Mouse (Mus musculus): ENCODE results near the gene Dlgap1. TPM values are rescaled to one million over a fixed set of nuclear protein-coding genes. Genes with fewer than 3 reads are reported as not detected.

Gene Dlgap1
- polyA plus RNA-seq, 1 experiment from 2014 or later = 2.4 TPM

- H3K27ac ChIP-seq = no peak overlapping the region
- H3K9me3 ChIP-seq = no peaks in the 10 kb centered on the region
- WGBS = 94% methylated on average over 4 of the region's 4 CpGs
- H3K27me3 ChIP-seq (ENCODE audit: insufficient read depth, poor library complexity, severe bottlenecking) = no peaks in the 10 kb centered on the region
- DNase-seq (ENCODE audit: low spot score) = no peak
- no peak overlapping the region for H3K4me3 ChIP-seq
- no peaks in the 10 kb centered on the region for H3K36me3 ChIP-seq
- peaks cover 24% of the 10 kb centered on the region for H3K4me1 ChIP-seq (replicated peaks)
These were observed 821.9 kb downstream of the Dlgap1 start for GRCm38 (mm10) chr17:70790801-70791200.

GRCm38 (mm10) chr17:70791596-70792275, 822.9 kb downstream of the Dlgap1 start:
- 81% methylated on average over 9 of the region's 9 CpGs for WGBS
- Histone ChIP-seq H3K36me3 (no peaks in the 10 kb centered on the region), H3K4me3 (no peak overlapping the region), H3K27me3 (ENCODE audit: insufficient read depth, poor library complexity, severe bottlenecking) (no peaks in the 10 kb centered on the region), H3K27ac (no peak overlapping the region; the same call in 1 of the 2 replicates), H3K4me1 (replicated peaks) (peaks cover 24% of the 10 kb centered on the region), H3K9me3 (no peaks in the 10 kb centered on the region)
- no peak for DNase-seq (ENCODE audit: low spot score)

- no peaks in the 10 kb centered on the region for H3K36me3 ChIP-seq
- no peaks in the 10 kb centered on the region for H3K27me3 ChIP-seq (ENCODE audit: insufficient read depth, poor library complexity, severe bottlenecking)
- H3K4me1 ChIP-seq (replicated peaks) = peaks cover 24% of the 10 kb centered on the region
- DNase-seq (ENCODE audit: low spot score) = peak; percentile 74
- whole genome bisulfite sequencing = 9% methylated on average over 7 of the region's 7 CpGs
- peak overlapping the region; percentile 16; the same call in 1 of the 2 replicates for H3K4me3 ChIP-seq
- peak overlapping the region; percentile 81 for H3K27ac ChIP-seq
- H3K9me3 ChIP-seq = no peaks in the 10 kb centered on the region
These were observed 825.4 kb downstream of the Dlgap1 start for GRCm38 (mm10) chr17:70794291-70794690.

- 52% methylated on average over 6 of the region's 6 CpGs for WGBS
- H3K4me3 ChIP-seq = no peak overlapping the region
- H3K27me3 ChIP-seq (ENCODE audit: insufficient read depth, poor library complexity, severe bottlenecking) = no peaks in the 10 kb centered on the region
- no peaks in the 10 kb centered on the region for H3K9me3 ChIP-seq
- no peaks in the 10 kb centered on the region for H3K36me3 ChIP-seq
- no peak for DNase-seq (ENCODE audit: low spot score)
- peak overlapping the region; percentile 81 for H3K27ac ChIP-seq
- H3K4me1 ChIP-seq (replicated peaks) = peaks cover 24% of the 10 kb centered on the region
These were observed 825.8 kb downstream of the Dlgap1 start for GRCm38 (mm10) chr17:70794722-70795121.

GRCm38 (mm10) chr17:70795196-70795595, 826.3 kb downstream of the Dlgap1 start:
- Histone ChIP-seq H3K4me3 (no peak overlapping the region), H3K27ac (peak overlapping the region; percentile 81)

GRCm38 (mm10) chr17:70796940-70797772, 828.3 kb downstream of the Dlgap1 start:
- no peak for DNase-seq (ENCODE audit: low spot score)
- peaks cover 20% of the 10 kb centered on the region for H3K4me1 ChIP-seq (replicated peaks)
- no peaks in the 10 kb centered on the region for H3K9me3 ChIP-seq
- H3K27me3 ChIP-seq (ENCODE audit: insufficient read depth, poor library complexity, severe bottlenecking) = no peaks in the 10 kb centered on the region
- H3K36me3 ChIP-seq = no peaks in the 10 kb centered on the region
- H3K27ac ChIP-seq = 0 out of 2 replicates have a peak overlapping the region, but pooled peaks have one; percentile 40
- 83% methylated on average over 8 of the region's 8 CpGs for WGBS
- no peak overlapping the region for H3K4me3 ChIP-seq

More at GRCm38 (mm10) chr17:70795196-70795595, 826.3 kb downstream of the Dlgap1 start:
- peaks cover 24% of the 10 kb centered on the region for H3K4me1 ChIP-seq (replicated peaks)
- H3K36me3 ChIP-seq = no peaks in the 10 kb centered on the region
- DNase-seq (ENCODE audit: low spot score) = no peak
- H3K27me3 ChIP-seq (ENCODE audit: insufficient read depth, poor library complexity, severe bottlenecking) = no peaks in the 10 kb centered on the region
- WGBS = 67% methylated on average over 4 of the region's 4 CpGs
- no peaks in the 10 kb centered on the region for H3K9me3 ChIP-seq

- Histone ChIP-seq H3K4me1 (replicated peaks) (peaks cover 20% of the 10 kb centered on the region), H3K27ac (0 out of 2 replicates have a peak overlapping the region, but pooled peaks have one; percentile 40), H3K27me3 (ENCODE audit: insufficient read depth, poor library complexity, severe bottlenecking) (no peaks in the 10 kb centered on the region), H3K9me3 (no peaks in the 10 kb centered on the region), H3K36me3 (no peaks in the 10 kb centered on the region), H3K4me3 (no peak overlapping the region)
- 87% methylated on average over 1 of the region's 1 CpGs for WGBS
- DNase-seq (ENCODE audit: low spot score) = no peak
These were observed 828.8 kb downstream of the Dlgap1 start for GRCm38 (mm10) chr17:70797773-70798045.

- no peak for DNase-seq (ENCODE audit: low spot score)
- H3K36me3 ChIP-seq = no peaks in the 10 kb centered on the region
- H3K4me1 ChIP-seq (replicated peaks) = peaks cover 10% of the 10 kb centered on the region
- no peak overlapping the region for H3K4me3 ChIP-seq
- H3K27me3 ChIP-seq (ENCODE audit: insufficient read depth, poor library complexity, severe bottlenecking) = no peaks in the 10 kb centered on the region
- H3K27ac ChIP-seq = no peak overlapping the region
- H3K9me3 ChIP-seq = no peaks in the 10 kb centered on the region
- WGBS = 81% methylated on average over 4 of the region's 4 CpGs
These were observed 830.4 kb downstream of the Dlgap1 start for GRCm38 (mm10) chr17:70799266-70799665.

- WGBS = 84% methylated on average over 14 of the region's 14 CpGs
- no peaks in the 10 kb centered on the region for H3K27me3 ChIP-seq (ENCODE audit: insufficient read depth, poor library complexity, severe bottlenecking)
- H3K9me3 ChIP-seq = no peaks in the 10 kb centered on the region
- H3K27ac ChIP-seq = no peak overlapping the region
- H3K4me1 ChIP-seq (replicated peaks) = no peaks in the 10 kb centered on the region
- no peak for DNase-seq (ENCODE audit: low spot score)
- no peak overlapping the region for H3K4me3 ChIP-seq
- H3K36me3 ChIP-seq = no peaks in the 10 kb centered on the region
These were observed 833.1 kb downstream of the Dlgap1 start for GRCm38 (mm10) chr17:70802022-70802421.

GRCm38 (mm10) chr17:70805866-70806265, 837.0 kb downstream of the Dlgap1 start:
- no peak for DNase-seq (ENCODE audit: low spot score)
- Histone ChIP-seq H3K27me3 (ENCODE audit: insufficient read depth, poor library complexity, severe bottlenecking) (peaks cover 12% of the 10 kb centered on the region; the same call in 1 of the 2 replicates), H3K4me1 (replicated peaks) (peaks cover 14% of the 10 kb centered on the region), H3K9me3 (no peaks in the 10 kb centered on the region), H3K36me3 (no peaks in the 10 kb centered on the region), H3K27ac (no peak overlapping the region), H3K4me3 (no peak overlapping the region)
- WGBS = 92% methylated on average over 9 of the region's 9 CpGs

- Histone ChIP-seq H3K27ac (no peak overlapping the region), H3K36me3 (no peaks in the 10 kb centered on the region), H3K4me1 (replicated peaks) (peaks cover 14% of the 10 kb centered on the region), H3K27me3 (ENCODE audit: insufficient read depth, poor library complexity, severe bottlenecking) (peaks cover 12% of the 10 kb centered on the region; the same call in 1 of the 2 replicates), H3K4me3 (no peak overlapping the region), H3K9me3 (no peaks in the 10 kb centered on the region)
- WGBS = 92% methylated on average over 2 of the region's 2 CpGs
- DNase-seq (ENCODE audit: low spot score) = no peak
These were observed 837.7 kb downstream of the Dlgap1 start for GRCm38 (mm10) chr17:70806600-70806999.

- no peak overlapping the region for H3K27ac ChIP-seq
- H3K9me3 ChIP-seq = no peaks in the 10 kb centered on the region
- H3K4me1 ChIP-seq (replicated peaks) = peaks cover 14% of the 10 kb centered on the region
- H3K36me3 ChIP-seq = no peaks in the 10 kb centered on the region
- DNase-seq (ENCODE audit: low spot score) = no peak
- peaks cover 12% of the 10 kb centered on the region; the same call in 1 of the 2 replicates for H3K27me3 ChIP-seq (ENCODE audit: insufficient read depth, poor library complexity, severe bottlenecking)
- WGBS = 93% methylated on average over 1 of the region's 1 CpGs
- no peak overlapping the region for H3K4me3 ChIP-seq
These were observed 839.0 kb downstream of the Dlgap1 start for GRCm38 (mm10) chr17:70807885-70808284.

GRCm38 (mm10) chr17:70808837-70809236, 840.0 kb downstream of the Dlgap1 start:
- Histone ChIP-seq H3K27ac (no peak overlapping the region), H3K27me3 (ENCODE audit: insufficient read depth, poor library complexity, severe bottlenecking) (peaks cover 12% of the 10 kb centered on the region; the same call in 1 of the 2 replicates), H3K4me3 (no peak overlapping the region; the same call in 1 of the 2 replicates), H3K36me3 (no peaks in the 10 kb centered on the region), H3K9me3 (no peaks in the 10 kb centered on the region), H3K4me1 (replicated peaks) (peaks cover 14% of the 10 kb centered on the region)
- WGBS = 32% methylated on average over 14 of the region's 14 CpGs
- DNase-seq (ENCODE audit: low spot score) = no peak
